Mouse (Mus musculus) spleen, adult 2 months (tissue): ENCODE measurements at regions not wholly inside any gene's neighbourhood (a gene's known extent, or its start where the extent isn't known, plus 50 kb on each side); places are given as distances from the start of the nearest gene placed in this dataset.

Experiments
- CTCF ChIP-seq: fragments of 200-500 bp; IDR thresholded peaks from 2 replicates; pipeline ENCODE4 v1.5.1; 2011; ENCODE audit warnings: mild to moderate bottlenecking, inconsistent platforms; ENCODE audit not compliant: insufficient read depth, insufficient read length, insufficient replicate concordance; ENCODE audit errors: extremely low read depth
- POLR2A ChIP-seq: fragments of 200-500 bp; IDR thresholded peaks from 2 replicates; pipeline ENCODE4 v1.6.1; 2011; ENCODE audit warnings: low read depth, low read length, inconsistent platforms

DNA sequence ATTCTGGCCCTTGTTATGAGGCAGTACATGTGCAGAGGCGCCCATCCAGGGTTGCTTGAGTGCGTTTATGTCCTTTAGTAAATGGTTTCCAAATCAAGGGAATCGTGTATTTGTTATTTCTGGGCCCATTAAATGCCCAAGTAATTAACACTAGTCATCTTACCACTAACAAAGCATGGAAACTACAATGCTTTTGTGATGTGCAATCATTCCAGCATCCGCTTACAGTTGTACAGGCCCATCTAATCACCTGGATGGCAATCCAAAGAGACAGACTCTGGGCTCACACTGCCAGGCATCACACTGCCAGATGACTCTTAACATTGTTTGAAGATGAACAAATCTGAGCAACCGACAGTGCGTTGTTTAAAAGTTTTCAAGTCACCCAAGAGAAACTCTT, 113.6 kb upstream of the BC052040 start:
- TF ChIP-seq CTCF (no peak), POLR2A (no peak)
